8 mouse cellular contexts compared by ENCODE assay signal in the genomic region with DNA sequence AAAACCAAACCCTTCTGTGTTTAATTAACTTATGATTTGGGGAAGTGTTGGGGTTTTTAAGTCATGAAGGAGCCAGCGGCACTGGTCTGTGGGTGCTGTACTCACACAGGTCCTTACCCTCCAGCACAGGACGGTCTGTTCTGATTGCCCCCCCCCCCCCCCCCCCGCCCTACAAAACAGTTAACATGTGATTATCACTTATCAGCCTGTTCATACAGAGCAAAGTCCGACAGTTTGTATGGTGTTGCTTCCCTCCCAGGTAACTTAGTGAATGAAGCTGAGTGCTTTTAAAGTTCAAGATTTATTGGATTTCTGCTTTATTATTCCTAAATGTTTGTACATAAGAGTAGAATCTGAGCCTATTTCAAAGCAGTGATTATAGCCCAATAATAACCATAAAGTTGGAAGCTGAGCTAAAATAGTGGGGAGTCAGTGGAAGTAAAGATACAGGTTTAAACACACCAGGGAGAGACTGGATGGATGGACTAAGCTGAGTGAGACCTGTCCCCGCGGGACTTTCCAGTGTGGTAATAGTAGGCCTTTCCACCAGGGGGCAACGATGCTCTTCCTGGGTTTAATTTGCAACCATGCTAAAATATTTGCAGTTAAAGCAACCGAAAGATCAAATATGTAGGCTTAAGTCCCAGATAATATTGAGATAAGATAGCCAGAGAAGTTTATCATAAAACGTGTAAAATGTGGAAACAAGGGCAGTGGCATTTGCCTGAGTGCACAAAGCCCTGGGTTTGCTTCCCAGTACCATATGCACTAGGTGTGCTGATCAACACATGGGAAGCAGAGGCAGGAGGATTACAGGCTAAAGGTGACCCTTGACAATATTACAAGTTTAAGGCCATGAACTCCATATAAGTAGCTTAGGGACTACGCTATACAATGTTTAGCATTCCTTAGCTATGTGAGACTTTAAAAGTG. TPM values are rescaled to one million over a fixed set of nuclear protein-coding genes. Genes with fewer than 3 reads are reported as not detected.
A peak's percentile ranks its signal among the peaks of the same experiment; 100 is the strongest.
DNase-seq lines count a peak whose midpoint lies in the region; TF ChIP-seq lines count a peak whose summit lies in the region.

No protein-coding gene starts in this region.

- H3K36me3 ChIP-seq in spleen, adult 2 months (ENCODE audit: control insufficient read depth, insufficient read depth, low read length) = peaks cover 18% of the 10 kb centered on the region

- WGBS in spleen, adult 2 months = 52% methylated on average over 10 of the region's 10 CpGs

- H3K27ac ChIP-seq in spleen, adult 2 months (ENCODE audit: insufficient read depth, low read length) = no peak overlapping the region

- peak; percentile 48; the same call in 1 of the 2 replicates for TF ChIP-seq CTCF in spleen, adult 2 months (IDR thresholded peaks at IDR 0.05; ENCODE audit: extremely low read depth, insufficient read depth, insufficient read length, insufficient replicate concordance)

- DNase-seq in gastrocnemius, adult 18-20 months (ENCODE audit: low spot score) = peak; percentile 23
- no peak for DNase-seq in gastrocnemius, postnatal 4 days (ENCODE audit: low spot score in 2 of 2)
- peak; percentile 18 to 42 for DNase-seq in spleen, adult 2 months (ENCODE audit: low read depth in 1 of 2, low spot score in 2 of 2)
- DNase-seq in spleen, adult 12 weeks (ENCODE audit: low spot score) = no peak
- peak; percentile 73 for DNase-seq in embryo, embryonic 10.5 days (ENCODE audit: low spot score)
- DNase-seq in lung, postnatal 14 days = peak; percentile 48
- no peak for DNase-seq in ovary, adult 18-20 months (ENCODE audit: low spot score)
- no peak for DNase-seq in cerebellum, adult 11-12 months

- no peaks in the 10 kb centered on the region for H3K4me1 ChIP-seq in spleen, adult 2 months (ENCODE audit: control insufficient read depth, insufficient read depth, insufficient read length)

- no peak overlapping the region for H3K4me3 ChIP-seq in spleen, adult 2 months (ENCODE audit: extremely low read depth, insufficient read depth, insufficient read length)

- TF ChIP-seq POLR2A in spleen, adult 2 months (IDR thresholded peaks at IDR 0.05; ENCODE audit: low read depth, low read length) = no peak

- no peaks in the 10 kb centered on the region for H3K27me3 ChIP-seq in spleen, adult 2 months (ENCODE audit: control insufficient read depth, insufficient read depth, low read length)

RNA-seq across cellular contexts. Expression of a gene that starts 11.1 kb away (rescaled TPM):
- total RNA-seq in gastrocnemius, adult 18-20 months (2021) = 10 to 100 TPM; 46.6 to 47.1 TPM
- total RNA-seq in gastrocnemius, postnatal 4 days (2021) = 10 to 100 TPM; 27.9 to 29.9 TPM
- polyA plus RNA-seq in spleen, adult 2 months (2012; rRNA removed) = 3.9 and 5.0 TPM in 2 replicates

RNA-seq across cellular contexts. Expression of a gene that starts 11.2 kb away (rescaled TPM):
- total RNA-seq in gastrocnemius, adult 18-20 months (2021) = 1 to 10 TPM; 1.6 to 2.7 TPM
- 1 to 10 TPM; 4.5 to 5.8 TPM for total RNA-seq in gastrocnemius, postnatal 4 days (2021)
- 2.1 and 2.2 TPM in 2 replicates for polyA plus RNA-seq in spleen, adult 2 months (2012; rRNA removed)

Comparison
In these comparisons a context has a peak if more than half of its experiments do, and no peak if none do; other contexts are left out.
1. DNase-seq: peak in gastrocnemius, adult 18-20 months (single experiment), spleen, adult 2 months (2 of 2), embryo, embryonic 10.5 days (single experiment) and lung, postnatal 14 days (single experiment); none in gastrocnemius, postnatal 4 days (0 of 2), spleen, adult 12 weeks (single experiment), ovary, adult 18-20 months (single experiment) and cerebellum, adult 11-12 months (single experiment).